Mouse (Mus musculus) bone marrow macrophage, adult 2 months (primary cell): Measurements from ENCODE around the gene Dnmt3c. TPM values are rescaled to one million over a fixed set of nuclear protein-coding genes. Genes with fewer than 3 reads are reported as not detected.
"Not testable (repeated sequence)": the region's sequence is repeated elsewhere in the genome, so short reads cannot be mapped to it uniquely, and the experiment has no call there.

Experiments
- H3K27ac ChIP-seq: 2 replicates; pipeline ENCODE4 v1.5.1; 2012; ENCODE audit warnings: low read depth, low read length; ENCODE audit not compliant: insufficient read depth
- H3K4me1 ChIP-seq: 2 replicates; pipeline ENCODE4 v1.6.1; 2012; ENCODE audit warnings: low read length; ENCODE audit not compliant: control insufficient read depth, insufficient read depth
- H3K4me3 ChIP-seq: 2 replicates; pipeline ENCODE4 v1.5.1; 2012; ENCODE audit warnings: mild to moderate bottlenecking, low read length, moderate library complexity; ENCODE audit not compliant: insufficient read depth
- CTCF ChIP-seq: IDR thresholded peaks from 2 replicates; pipeline ENCODE4 v1.5.1; 2012; ENCODE audit warnings: low read depth, mild to moderate bottlenecking, low read length, moderate library complexity
- POLR2A ChIP-seq: IDR thresholded peaks from 2 replicates; pipeline ENCODE4 v1.6.1; 2012; ENCODE audit warnings: mild to moderate bottlenecking, low read depth, low read length, borderline replicate concordance
- polyA plus RNA-seq: library from polyadenylated mRNA; stranded (reverse); fragments of >200 nt; gene quantifications from 2 replicates; pipeline ENCODE4 v1.2.4, GENCODE M21; 2012; ENCODE audit not compliant: missing spikeins, insufficient read depth, insufficient read length

Dnmt3c gene
- polyA plus RNA-seq, 1 experiment: not detected

DNA sequence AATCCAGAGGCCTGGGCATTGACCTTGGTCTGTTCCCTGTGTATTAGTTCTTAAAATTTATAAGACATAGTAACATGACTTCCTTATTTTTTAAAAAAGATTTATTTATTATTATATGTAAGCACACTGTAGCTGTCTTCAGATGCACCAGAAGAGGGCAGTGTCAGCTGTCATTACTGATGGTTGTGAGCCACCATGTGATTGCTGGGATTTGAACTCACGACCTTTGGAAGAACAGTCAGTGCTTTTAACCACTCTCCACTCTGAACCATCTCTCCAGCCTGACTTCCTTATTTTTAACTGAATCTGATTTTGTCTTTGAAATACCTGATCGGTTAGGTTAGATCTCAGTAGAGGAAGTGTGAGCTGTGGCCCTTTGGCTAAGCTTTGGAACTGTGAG is 23.8 kb upstream of the Dnmt3c start:
- Histone ChIP-seq H3K4me3 (no peak overlapping the region), H3K27ac (no peak overlapping the region), H3K4me1 (no peaks in the 10 kb centered on the region)
- TF ChIP-seq POLR2A (no peak), CTCF (no peak)

DNA sequence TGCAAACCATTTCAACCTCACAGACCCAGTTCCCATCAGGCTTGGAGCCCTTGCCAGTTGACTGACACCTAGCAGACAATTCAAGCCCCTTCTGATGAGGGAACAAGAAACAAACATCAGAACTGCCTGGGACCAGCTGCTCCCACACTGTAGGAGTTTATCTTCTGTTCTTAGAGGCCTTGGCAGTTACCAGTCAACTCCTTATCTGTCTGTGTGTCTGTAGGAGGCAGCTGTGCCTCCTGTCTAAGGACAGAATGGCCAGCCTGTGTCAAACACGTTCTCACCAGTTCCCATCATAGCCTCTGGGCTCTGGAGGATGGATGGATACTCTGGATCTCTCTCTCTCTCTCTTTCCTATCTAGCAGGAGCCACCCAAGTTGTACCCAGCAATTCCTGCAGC is 21.1 kb upstream of the Dnmt3c start:
- H3K4me1 ChIP-seq, H3K27ac ChIP-seq, H3K4me3 ChIP-seq: not testable (repeated sequence)

- TF ChIP-seq CTCF (no peak), POLR2A (no peak)
- Histone ChIP-seq H3K4me3 (no peak overlapping the region), H3K4me1 (no peaks in the 10 kb centered on the region), H3K27ac (no peak overlapping the region)
Measured at GRCm38 (mm10) chr2:153676944-153677343, 19.5 kb upstream of the Dnmt3c start.

DNA sequence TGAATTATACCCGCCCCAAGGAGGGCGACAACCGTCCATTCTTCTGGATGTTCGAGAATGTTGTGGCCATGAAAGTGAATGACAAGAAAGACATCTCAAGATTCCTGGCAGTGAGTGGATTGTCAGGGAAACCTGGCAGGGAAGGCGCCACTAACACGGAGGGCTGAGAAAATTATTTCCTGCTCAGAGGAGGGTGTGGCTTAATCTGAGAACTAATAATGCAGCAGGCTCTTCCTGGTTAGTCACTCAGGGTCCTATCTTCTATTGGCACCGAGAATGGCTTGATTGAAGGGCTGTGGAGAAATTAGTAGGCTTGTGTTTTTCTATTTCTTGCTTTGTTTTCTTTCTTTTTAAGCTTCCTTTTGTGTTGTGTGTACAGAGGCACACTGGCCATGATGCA is 18.9 kb upstream of the Dnmt3c start:
- no peak overlapping the region for H3K4me3 ChIP-seq
- no peak overlapping the region for H3K27ac ChIP-seq
- TF ChIP-seq CTCF: no peak
- no peak for TF ChIP-seq POLR2A
- no peaks in the 10 kb centered on the region for H3K4me1 ChIP-seq

GRCm38 (mm10) chr2:153679959-153680358 is 16.5 kb upstream of the Dnmt3c start:
- no peak overlapping the region for H3K4me3 ChIP-seq
- TF ChIP-seq CTCF (no peak), POLR2A (no peak)
- H3K4me1 ChIP-seq: no peaks in the 10 kb centered on the region
- no peak overlapping the region for H3K27ac ChIP-seq

DNA sequence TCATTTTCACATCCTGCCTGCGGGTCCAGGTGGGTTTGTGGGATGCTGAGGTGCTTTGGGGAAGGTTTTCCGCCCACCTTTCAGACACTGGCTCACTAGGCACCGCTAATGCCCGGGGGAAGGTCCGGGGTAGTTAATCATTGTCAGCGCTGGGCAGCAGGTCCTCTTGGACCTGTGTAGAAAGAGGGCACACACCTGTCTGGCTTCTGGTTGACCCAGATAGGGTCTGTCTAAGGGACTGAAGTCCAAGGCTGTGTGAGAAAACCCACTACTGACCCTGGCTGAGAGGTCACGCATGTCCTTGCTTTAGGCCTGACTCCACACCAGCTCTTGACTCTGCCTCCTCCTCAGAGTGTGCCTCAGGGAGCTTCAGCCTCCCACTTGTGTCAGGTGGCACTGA is 3.0 kb upstream of the Dnmt3c start:
- not testable (repeated sequence) for H3K27ac ChIP-seq, H3K4me3 ChIP-seq, H3K4me1 ChIP-seq

- H3K4me1 ChIP-seq: no peaks in the 10 kb centered on the region
- H3K27ac ChIP-seq: no peak overlapping the region
- no peak for TF ChIP-seq POLR2A
- peak; percentile 99 for TF ChIP-seq CTCF
- no peak overlapping the region for H3K4me3 ChIP-seq
Measured at GRCm38 (mm10) chr2:153694462-153695085, 1.9 kb upstream of the Dnmt3c start.

GRCm38 (mm10) chr2:153703389-153703788 is 6.9 kb downstream of the Dnmt3c start:
- Histone ChIP-seq H3K4me3 (no peak overlapping the region), H3K4me1 (no peaks in the 10 kb centered on the region; the same call in 1 of the 2 replicates), H3K27ac (no peak overlapping the region)
- TF ChIP-seq POLR2A: no peak
- TF ChIP-seq CTCF: no peak

DNA sequence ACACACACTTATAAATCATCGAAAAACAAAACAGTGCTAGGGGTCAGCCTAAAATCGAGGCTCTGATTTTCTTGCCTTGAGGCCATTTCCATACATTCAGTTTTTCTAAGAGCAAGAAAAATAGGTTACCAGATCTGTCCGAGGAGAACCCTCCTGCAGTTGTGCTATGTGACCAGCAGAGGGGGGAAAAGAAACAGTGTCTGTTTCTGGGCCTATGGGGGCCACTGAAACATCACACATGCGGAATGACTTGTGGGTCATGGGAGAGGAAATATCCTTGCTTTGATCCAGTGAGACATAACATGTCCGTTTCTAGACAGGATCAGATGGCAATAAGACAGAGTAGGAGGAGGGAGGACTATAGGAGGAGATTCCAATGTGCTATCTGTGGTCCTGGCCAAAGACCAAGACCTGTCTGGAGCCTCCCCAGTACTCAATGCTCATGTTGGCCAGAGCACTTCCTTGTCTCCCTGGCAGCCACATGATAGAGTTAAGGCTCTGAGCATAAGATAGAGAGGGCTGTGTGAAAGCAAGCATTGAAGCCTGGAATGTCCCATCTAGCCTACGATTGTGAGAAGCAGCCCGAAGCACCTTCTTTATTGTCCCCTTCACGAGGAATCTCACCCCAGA is 14.4 kb downstream of the Dnmt3c start:
- no peak for TF ChIP-seq POLR2A
- TF ChIP-seq CTCF: peak; percentile 54; the same call in 1 of the 2 replicates
- H3K27ac ChIP-seq: no peak overlapping the region
- no peaks in the 10 kb centered on the region for H3K4me1 ChIP-seq
- no peak overlapping the region for H3K4me3 ChIP-seq

GRCm38 (mm10) chr2:153712646-153713091 is 16.2 kb downstream of the Dnmt3c start:
- no peak for TF ChIP-seq CTCF
- no peak for TF ChIP-seq POLR2A
- H3K4me3 ChIP-seq: no peak overlapping the region
- H3K4me1 ChIP-seq: no peaks in the 10 kb centered on the region
- H3K27ac ChIP-seq: no peak overlapping the region
